Mouse (Mus musculus) liver, embryonic 15.5 days (tissue): ENCODE results near the gene Pax3. TPM values are rescaled to one million over a fixed set of nuclear protein-coding genes. Genes with fewer than 3 reads are reported as not detected.

ENCODE experiments used
- polyA plus RNA-seq: library from polyadenylated mRNA; unstranded; fragments of >200 nt; fragmentation: Nextera tagmentation; extraction: Ambion mirVana; gene quantifications from 2 replicates; pipeline ENCODE4 v1.2.1, GENCODE M21; 2015

Pax3 gene
- polyA plus RNA-seq, 1 experiment from 2014 or later = 0.02 TPM

Other genes with a start within 250 kb of the Pax3 start
- gene Sgpp2, start 113.2 kb upstream of the Pax3 start, polyA plus RNA-seq = 0.14 and 0.20 TPM in 2 replicates